Mouse (Mus musculus) CH12.LX (cell line): ENCODE results near the gene Olfr800.

ENCODE experiments used
- BHLHE40 ChIP-seq: IDR thresholded peaks from 2 replicates; pipeline ENCODE4 v1.6.1; 2011; ENCODE audit warnings: mild to moderate bottlenecking, low read depth, low read length, improper control_type of control experiment
- CHD1 ChIP-seq: IDR thresholded peaks from 2 replicates; pipeline ENCODE4 v1.6.1; 2012; ENCODE audit warnings: low read depth, low read length, improper control_type of control experiment, inconsistent platforms
- CHD2 ChIP-seq: IDR thresholded peaks from 2 replicates; pipeline ENCODE4 v1.6.1; 2011; ENCODE audit warnings: low read length, improper control_type of control experiment
- CTCF ChIP-seq, 2 experiments: IDR thresholded peaks in 1 of 2; conservative IDR thresholded peaks in 1 of 2; 2 replicates each; pipeline ENCODE4 v1.5.1; 2011 to 2012; ENCODE audit warnings: low read depth in 2 of 2, low read length in 2 of 2, improper control_type of control experiment in 1 of 2, inconsistent platforms in 1 of 2, mild to moderate bottlenecking in 1 of 2, moderate library complexity in 1 of 2
- ELF1 ChIP-seq: IDR thresholded peaks from 2 replicates; pipeline ENCODE4 v1.6.1; 2014; ENCODE audit warnings: low read depth, mild to moderate bottlenecking, inconsistent platforms, low read length, improper control_type of control experiment
- HCFC1 ChIP-seq: IDR thresholded peaks from 2 replicates; pipeline ENCODE4 v1.6.1; 2012; ENCODE audit warnings: low read depth, mild to moderate bottlenecking, inconsistent platforms, low read length, improper control_type of control experiment
- IRF4 ChIP-seq: IDR thresholded peaks from 2 replicates; pipeline ENCODE4 v1.6.1; 2014; ENCODE audit warnings: low read depth, mild to moderate bottlenecking, inconsistent platforms, low read length, improper control_type of control experiment
- NELFE ChIP-seq: IDR thresholded peaks from 2 replicates; pipeline ENCODE4 v1.6.1; 2011; ENCODE audit warnings: low read depth, low read length, improper control_type of control experiment
- NRF1 ChIP-seq: IDR thresholded peaks from 2 replicates; pipeline ENCODE4 v1.6.1; 2014; ENCODE audit warnings: low read depth, mild to moderate bottlenecking, inconsistent platforms, low read length, improper control_type of control experiment, moderate library complexity
- POLR2A ChIP-seq: IDR thresholded peaks from 2 replicates; pipeline ENCODE4 v1.6.1; 2011; ENCODE audit warnings: low read depth, mild to moderate bottlenecking, improper control_type of control experiment, low read length
- SMC3 ChIP-seq: IDR thresholded peaks from 2 replicates; pipeline ENCODE4 v1.6.1; 2011; ENCODE audit warnings: low read depth, low read length, improper control_type of control experiment
- ZC3H11A ChIP-seq: IDR thresholded peaks from 2 replicates; pipeline ENCODE4 v1.6.1; 2012; ENCODE audit warnings: low read depth, mild to moderate bottlenecking, inconsistent platforms, low read length, improper control_type of control experiment
- ZKSCAN1 ChIP-seq: IDR thresholded peaks from 2 replicates; pipeline ENCODE4 v1.6.1; 2012; ENCODE audit warnings: low read depth, inconsistent platforms, low read length, improper control_type of control experiment, borderline replicate concordance
- ZNF384 ChIP-seq: IDR thresholded peaks from 2 replicates; pipeline ENCODE4 v1.6.1; 2012; ENCODE audit warnings: low read depth, low read length, improper control_type of control experiment, inconsistent platforms

- no peak for TF ChIP-seq POLR2A
- TF ChIP-seq BHLHE40 = no peak
- peak; percentile 37 for TF ChIP-seq SMC3
- no peak for TF ChIP-seq ZNF384
- TF ChIP-seq HCFC1 = no peak
- no peak for TF ChIP-seq NRF1
- no peak for TF ChIP-seq ELF1
- TF ChIP-seq CTCF (conservative IDR thresholded peaks at IDR 0.05 in 1 of 2, IDR thresholded peaks at IDR 0.05 in 1 of 2; ENCODE audit: low read depth in 2 of 2, low read length in 2 of 2) = peak in 1 of 2 experiments; percentile 34; a peak in 2 of 4 replicates
- no peak for TF ChIP-seq IRF4
- no peak for TF ChIP-seq NELFE
- no peak for TF ChIP-seq CHD2
- TF ChIP-seq ZKSCAN1 = no peak
- TF ChIP-seq CHD1 = no peak
- TF ChIP-seq ZC3H11A = no peak
Observed at GRCm38 (mm10) chr10:129621724-129622123, 35.8 kb upstream of the Olfr800 start.
